Mouse (Mus musculus): ENCODE results near the gene Zfp54. TPM values are rescaled to one million over a fixed set of nuclear protein-coding genes. Genes with fewer than 3 reads are reported as not detected.
"Not testable (repeated sequence)": the region's sequence is repeated elsewhere in the genome, so short reads cannot be mapped to it uniquely, and the experiment has no call there.

Zfp54 gene
- 2.9 and 3.8 TPM in 2 replicates for polyA plus RNA-seq (2014; fragmentation: Nextera tagmentation; extraction: Ambion mirVana)

GRCm38 (mm10) chr17:21422664-21423599, at the start of gene Zfp54:
TSS of gene Zfp54 (plus strand) at chr17:21423227.
- DNase-seq (ENCODE audit: low spot score) = peak; percentile 64
- Histone ChIP-seq H3K4me2 (replicated peaks; ENCODE audit: low read depth, low read length) (peak within 1 kb of the TSS; percentile 82), H3K36me3 (ENCODE audit: control insufficient read depth, insufficient read depth, low read length) (no peaks in the 10 kb centered on the region), H3K4me3 (ENCODE audit: low read depth, low read length) (peak within 1 kb of the TSS; percentile 42), H3K27me3 (ENCODE audit: control insufficient read depth, insufficient read depth, low read length) (no peaks in the 10 kb centered on the region), H3K9ac (ENCODE audit: low read depth, low read length) (peak within 1 kb of the TSS; percentile 49), H3K4me1 (replicated peaks; ENCODE audit: control insufficient read depth, insufficient read depth, low read length) (no peaks in the 10 kb centered on the region), H3K27ac (ENCODE audit: low read depth, low read length) (no peak within 1 kb of the TSS), H3K9me3 (ENCODE audit: control insufficient read depth, low read length) (no peaks in the 10 kb centered on the region)
- 1% methylated on average over 22 of the region's 22 CpGs for WGBS
- ATAC-seq (ENCODE audit: low FRiP score) = peak; percentile 98

GRCm38 (mm10) chr17:21375311-21375710, 47.7 kb upstream of the Zfp54 start:
- H3K9ac ChIP-seq (ENCODE audit: low read depth, low read length) = no peak overlapping the region
- DNase-seq (ENCODE audit: low spot score) (no peak), ATAC-seq (ENCODE audit: low FRiP score) (no peak)
- H3K4me1 ChIP-seq (replicated peaks; ENCODE audit: control insufficient read depth, insufficient read depth, low read length) = no peaks in the 10 kb centered on the region
- H3K27ac ChIP-seq (ENCODE audit: low read depth, low read length) = no peak overlapping the region
- H3K4me2 ChIP-seq (replicated peaks; ENCODE audit: low read depth, low read length) = no peak overlapping the region
- no peaks in the 10 kb centered on the region for H3K9me3 ChIP-seq (ENCODE audit: control insufficient read depth, low read length)
- no peaks in the 10 kb centered on the region for H3K36me3 ChIP-seq (ENCODE audit: control insufficient read depth, insufficient read depth, low read length)
- H3K27me3 ChIP-seq (ENCODE audit: control insufficient read depth, insufficient read depth, low read length) = no peaks in the 10 kb centered on the region
- no peak overlapping the region for H3K4me3 ChIP-seq (ENCODE audit: low read depth, low read length)
- WGBS = 61% methylated on average over 1 of the region's 1 CpGs

GRCm38 (mm10) chr17:21383391-21384056, 39.5 kb upstream of the Zfp54 start, which contains the start of gene Zfp677:
TSS of gene Zfp677 (plus strand) at chr17:21383748.
- H3K9ac ChIP-seq (ENCODE audit: low read depth, low read length) = peak within 1 kb of the TSS; percentile 44
- H3K27ac ChIP-seq (ENCODE audit: low read depth, low read length) = no peak within 1 kb of the TSS
- ATAC-seq (ENCODE audit: low FRiP score) (peak; percentile 99), DNase-seq (ENCODE audit: low spot score) (peak; percentile 71)
- 6% methylated on average over 20 of the region's 20 CpGs for WGBS
- no peaks in the 10 kb centered on the region for H3K9me3 ChIP-seq (ENCODE audit: control insufficient read depth, low read length)
- no peaks in the 10 kb centered on the region for H3K36me3 ChIP-seq (ENCODE audit: control insufficient read depth, insufficient read depth, low read length)
- H3K4me2 ChIP-seq (replicated peaks; ENCODE audit: low read depth, low read length) = peak within 1 kb of the TSS; percentile 76
- H3K4me3 ChIP-seq (ENCODE audit: low read depth, low read length) = peak within 1 kb of the TSS; percentile 42
- no peaks in the 10 kb centered on the region for H3K4me1 ChIP-seq (replicated peaks; ENCODE audit: control insufficient read depth, insufficient read depth, low read length)
- H3K27me3 ChIP-seq (ENCODE audit: control insufficient read depth, insufficient read depth, low read length) = no peaks in the 10 kb centered on the region

GRCm38 (mm10) chr17:21384057-21384411, 39.0 kb upstream of the Zfp54 start:
- ATAC-seq (ENCODE audit: low FRiP score) = peak; percentile 49; the same call in 1 of the 2 replicates
- no peak for DNase-seq (ENCODE audit: low spot score)
- H3K4me2 ChIP-seq (replicated peaks; ENCODE audit: low read depth, low read length) = peak overlapping the region; percentile 76
- H3K4me1 ChIP-seq (replicated peaks; ENCODE audit: control insufficient read depth, insufficient read depth, low read length) = no peaks in the 10 kb centered on the region
- H3K27ac ChIP-seq (ENCODE audit: low read depth, low read length) = no peak overlapping the region
- peak overlapping the region; percentile 42 for H3K4me3 ChIP-seq (ENCODE audit: low read depth, low read length)
- H3K27me3 ChIP-seq (ENCODE audit: control insufficient read depth, insufficient read depth, low read length) = no peaks in the 10 kb centered on the region
- peak overlapping the region; percentile 34; the same call in 1 of the 2 replicates for H3K9ac ChIP-seq (ENCODE audit: low read depth, low read length)
- H3K36me3 ChIP-seq (ENCODE audit: control insufficient read depth, insufficient read depth, low read length) = no peaks in the 10 kb centered on the region
- no peaks in the 10 kb centered on the region for H3K9me3 ChIP-seq (ENCODE audit: control insufficient read depth, low read length)
- whole genome bisulfite sequencing = 17% methylated on average over 8 of the region's 8 CpGs

GRCm38 (mm10) chr17:21438806-21439400, 15.9 kb downstream of the Zfp54 start:
- DNase-seq (ENCODE audit: low spot score) = not testable (repeated sequence)
- 81% methylated on average over 9 of the region's 9 CpGs for WGBS

DNA sequence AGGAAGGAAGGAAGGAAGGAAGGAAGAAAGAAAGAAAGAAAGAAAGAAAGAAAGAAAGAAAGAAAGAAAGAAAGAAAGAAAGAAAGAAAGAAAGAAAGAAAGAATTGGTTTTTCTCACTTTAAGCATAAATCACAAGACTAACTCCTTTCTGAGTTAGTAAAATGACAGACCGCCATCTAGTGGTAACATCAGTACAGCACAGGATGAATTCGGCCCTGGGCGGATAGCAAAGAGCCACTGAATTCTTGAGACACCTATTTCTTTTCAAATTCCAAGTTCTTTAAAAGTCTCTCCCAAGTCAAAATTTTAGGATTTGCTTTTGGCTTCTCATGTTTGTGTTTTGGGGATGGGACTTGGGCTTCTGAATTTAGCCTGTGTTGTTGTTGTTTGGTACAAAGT, 26.6 kb downstream of the Zfp54 start:
- no peak overlapping the region for H3K27ac ChIP-seq (ENCODE audit: low read depth, low read length)
- 0% methylated on average over 3 of the region's 3 CpGs for WGBS
- ATAC-seq (ENCODE audit: low FRiP score) = peak; percentile 84

More at GRCm38 (mm10) chr17:21438806-21439400, 15.9 kb downstream of the Zfp54 start:
- not testable (repeated sequence) for H3K9me3 ChIP-seq (ENCODE audit: control insufficient read depth, low read length); H3K4me1 ChIP-seq (replicated peaks; ENCODE audit: control insufficient read depth, insufficient read depth, low read length); H3K36me3 ChIP-seq (ENCODE audit: control insufficient read depth, insufficient read depth, low read length); ATAC-seq (ENCODE audit: low FRiP score); H3K27ac ChIP-seq (ENCODE audit: low read depth, low read length); H3K27me3 ChIP-seq (ENCODE audit: control insufficient read depth, insufficient read depth, low read length); H3K4me3 ChIP-seq (ENCODE audit: low read depth, low read length); H3K4me2 ChIP-seq (replicated peaks; ENCODE audit: low read depth, low read length); H3K9ac ChIP-seq (ENCODE audit: low read depth, low read length)

DNA sequence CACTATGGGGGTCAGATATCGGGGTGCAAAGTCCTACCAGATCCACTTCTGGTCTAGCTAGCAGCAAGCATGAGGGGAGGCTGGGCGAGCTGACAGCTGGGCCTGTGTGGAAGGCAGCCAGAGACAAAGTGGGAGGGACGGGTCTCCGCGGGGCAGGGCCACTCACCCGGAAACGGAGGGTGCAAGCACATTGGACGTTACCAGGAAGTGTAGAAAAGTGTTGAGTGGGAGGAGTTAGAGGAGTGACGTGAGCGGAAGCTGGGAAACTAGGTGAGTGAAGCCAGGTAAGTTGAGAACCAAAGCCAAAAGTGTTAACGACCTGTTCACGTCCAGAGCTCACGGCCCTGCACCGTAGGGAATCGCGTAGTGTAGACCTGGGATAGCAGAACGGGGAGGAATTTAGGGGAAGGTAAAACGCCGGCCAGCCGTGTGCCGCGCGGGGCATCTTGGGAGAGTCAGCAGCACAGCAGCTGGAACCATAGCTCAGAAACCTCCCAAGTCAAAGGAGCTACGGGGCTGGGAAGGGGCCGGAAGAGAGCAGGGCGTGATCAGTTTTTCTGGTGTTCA, 27.2 kb downstream of the Zfp54 start, which contains the start of gene Zfp51:
TSS of gene Zfp51 (plus strand) at position 237 of the 567 bp plus-strand sequence.
- H3K4me2 ChIP-seq (replicated peaks; ENCODE audit: low read depth, low read length) = peak within 1 kb of the TSS; percentile 46
- ATAC-seq (ENCODE audit: low FRiP score) = peak; percentile 100
- peak within 1 kb of the TSS; percentile 64 for H3K4me3 ChIP-seq (ENCODE audit: low read depth, low read length)
- H3K9ac ChIP-seq (ENCODE audit: low read depth, low read length) = peak within 1 kb of the TSS; percentile 56
- under 1% methylated on average over 26 of the region's 26 CpGs for WGBS
- H3K27ac ChIP-seq (ENCODE audit: low read depth, low read length) = no peak within 1 kb of the TSS
- no peaks in the 10 kb centered on the region for H3K4me1 ChIP-seq (replicated peaks; ENCODE audit: control insufficient read depth, insufficient read depth, low read length)
- peak; percentile 86 for DNase-seq (ENCODE audit: low spot score)
- no peaks in the 10 kb centered on the region for H3K36me3 ChIP-seq (ENCODE audit: control insufficient read depth, insufficient read depth, low read length)
- no peaks in the 10 kb centered on the region for H3K27me3 ChIP-seq (ENCODE audit: control insufficient read depth, insufficient read depth, low read length)
- H3K9me3 ChIP-seq (ENCODE audit: control insufficient read depth, low read length) = no peaks in the 10 kb centered on the region

More for the DNA sequence above, 26.6 kb downstream of the Zfp54 start:
- H3K36me3 ChIP-seq (ENCODE audit: control insufficient read depth, insufficient read depth, low read length) = no peaks in the 10 kb centered on the region
- DNase-seq (ENCODE audit: low spot score) = peak; percentile 84
- no peaks in the 10 kb centered on the region for H3K27me3 ChIP-seq (ENCODE audit: control insufficient read depth, insufficient read depth, low read length)
- peak overlapping the region; percentile 56; the same call in 1 of the 2 replicates for H3K9ac ChIP-seq (ENCODE audit: low read depth, low read length)
- H3K4me3 ChIP-seq (ENCODE audit: low read depth, low read length) = peak overlapping the region; percentile 64
- H3K4me1 ChIP-seq (replicated peaks; ENCODE audit: control insufficient read depth, insufficient read depth, low read length) = no peaks in the 10 kb centered on the region
- peak overlapping the region; percentile 46 for H3K4me2 ChIP-seq (replicated peaks; ENCODE audit: low read depth, low read length)
- H3K9me3 ChIP-seq (ENCODE audit: control insufficient read depth, low read length) = no peaks in the 10 kb centered on the region

DNA sequence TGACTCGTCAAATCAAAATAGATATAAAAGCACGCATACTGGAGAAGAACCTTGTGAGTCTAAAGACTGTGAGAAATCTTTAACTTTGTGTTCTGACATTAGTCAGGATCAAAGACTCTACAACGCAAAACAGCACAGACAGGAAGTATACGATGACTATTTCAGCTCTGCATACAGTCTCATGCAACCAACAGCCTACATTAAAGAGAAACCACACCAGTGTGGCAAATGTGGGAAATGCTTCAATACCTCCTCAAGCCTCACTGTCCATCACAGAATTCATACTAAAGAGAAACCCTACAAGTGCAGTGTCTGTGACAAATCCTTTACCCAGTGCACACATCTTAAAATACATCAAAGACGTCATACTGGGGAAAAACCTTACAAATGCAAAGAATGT, 40.5 kb downstream of the Zfp54 start:
- Histone ChIP-seq H3K4me2 (replicated peaks; ENCODE audit: low read depth, low read length) (no peak overlapping the region), H3K9me3 (ENCODE audit: control insufficient read depth, low read length) (no peaks in the 10 kb centered on the region), H3K9ac (ENCODE audit: low read depth, low read length) (no peak overlapping the region), H3K27ac (ENCODE audit: low read depth, low read length) (no peak overlapping the region), H3K27me3 (ENCODE audit: control insufficient read depth, insufficient read depth, low read length) (no peaks in the 10 kb centered on the region), H3K36me3 (ENCODE audit: control insufficient read depth, insufficient read depth, low read length) (peaks cover 4% of the 10 kb centered on the region; the same call in 1 of the 2 replicates), H3K4me3 (ENCODE audit: low read depth, low read length) (no peak overlapping the region), H3K4me1 (replicated peaks; ENCODE audit: control insufficient read depth, insufficient read depth, low read length) (no peaks in the 10 kb centered on the region)
- DNase-seq (ENCODE audit: low spot score) (no peak), ATAC-seq (ENCODE audit: low FRiP score) (no peak)
- WGBS = 95% methylated on average over 5 of the region's 5 CpGs
